Mouse (Mus musculus) ovary, adult 18-20 months (tissue): ENCODE results near the gene Pskh1.
A peak's percentile ranks its signal among the peaks of the same experiment; 100 is the strongest.

Source experiments
- DNase-seq: peaks from one replicate; pipeline ENCODE4 v3.0.0; 2022; ENCODE audit warnings: low spot score, mixed read lengths

Gene Pskh1

DNA sequence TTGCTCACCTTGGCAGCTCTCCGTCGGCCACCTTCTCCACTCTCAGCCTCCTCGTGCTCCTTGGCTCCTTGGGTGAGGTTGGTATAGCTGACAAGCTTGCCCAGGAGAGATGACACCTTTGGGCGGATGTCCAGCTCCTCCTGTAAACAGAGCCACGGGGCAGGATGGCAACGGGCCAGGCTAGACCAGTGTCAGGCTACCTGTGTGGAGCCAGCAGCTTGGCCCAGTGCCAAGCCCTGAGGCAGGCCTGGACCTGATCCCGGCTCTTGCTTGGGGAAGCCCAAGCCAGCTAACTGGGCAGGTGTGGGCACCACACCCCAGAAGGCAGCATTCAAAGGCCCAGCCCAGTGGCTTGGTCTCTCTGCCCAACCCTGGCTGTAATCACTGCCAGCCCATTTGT lies 59.1 kb downstream of the Pskh1 start:
- peak; percentile 36 for DNase-seq

DNA sequence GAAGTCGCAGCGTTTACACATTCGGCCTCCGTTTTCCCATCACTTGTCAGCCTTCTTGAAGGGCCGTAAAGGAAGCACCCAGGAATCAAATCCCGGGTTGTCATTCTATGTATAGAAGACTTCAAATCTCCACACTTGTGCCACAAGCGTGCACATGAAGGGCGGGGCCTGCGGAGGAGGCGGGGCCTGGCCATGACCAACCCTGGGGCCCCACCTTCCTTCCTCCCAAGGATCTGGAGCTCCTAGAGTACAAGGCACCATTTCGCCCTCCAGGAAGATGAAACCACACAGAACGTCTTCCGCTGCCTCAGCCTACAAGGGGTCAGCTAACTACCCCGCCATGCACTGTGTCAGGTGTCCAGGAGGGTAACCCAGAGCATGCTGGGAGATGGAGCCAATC lies 60.9 kb downstream of the Pskh1 start:
- DNase-seq: no peak

- no peak for DNase-seq
These were observed 61.3 kb downstream of the Pskh1 start for GRCm38 (mm10) chr8:105961536-105961935.

DNA sequence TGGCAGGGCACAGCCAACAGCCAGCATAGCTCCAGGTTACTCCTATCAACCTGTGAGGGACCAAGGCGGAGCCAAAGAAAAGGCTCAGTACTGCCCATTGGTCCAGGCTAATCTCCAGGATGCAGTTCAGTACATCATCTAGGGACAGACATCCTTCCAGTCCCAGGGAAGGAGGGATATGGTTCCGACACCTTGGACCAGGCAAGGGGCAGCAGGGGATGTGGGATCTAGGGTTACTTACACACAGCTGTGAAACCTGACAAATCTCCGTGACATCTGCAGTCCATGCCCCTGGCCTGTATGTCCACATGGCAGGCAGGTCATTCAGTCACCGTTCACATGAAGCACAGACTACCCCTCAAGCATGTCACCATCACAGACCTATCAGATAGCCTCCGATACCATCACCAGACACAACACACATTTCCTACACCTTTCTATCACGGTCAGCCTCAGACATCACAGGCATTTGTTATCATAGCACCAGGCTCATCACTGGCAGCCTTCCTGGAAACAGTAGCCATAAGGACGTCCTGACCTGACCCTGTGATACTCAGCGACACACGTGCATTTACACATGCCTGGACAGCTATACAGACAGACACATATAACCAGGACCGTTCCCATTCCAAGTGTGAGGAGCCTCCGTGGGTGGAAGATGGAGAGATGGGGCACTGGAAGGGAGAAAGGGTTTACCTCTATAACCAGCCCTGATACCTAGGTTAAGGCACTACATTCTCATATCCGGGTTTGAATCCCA lies 64.4 kb downstream of the Pskh1 start:
- no peak for DNase-seq

DNA sequence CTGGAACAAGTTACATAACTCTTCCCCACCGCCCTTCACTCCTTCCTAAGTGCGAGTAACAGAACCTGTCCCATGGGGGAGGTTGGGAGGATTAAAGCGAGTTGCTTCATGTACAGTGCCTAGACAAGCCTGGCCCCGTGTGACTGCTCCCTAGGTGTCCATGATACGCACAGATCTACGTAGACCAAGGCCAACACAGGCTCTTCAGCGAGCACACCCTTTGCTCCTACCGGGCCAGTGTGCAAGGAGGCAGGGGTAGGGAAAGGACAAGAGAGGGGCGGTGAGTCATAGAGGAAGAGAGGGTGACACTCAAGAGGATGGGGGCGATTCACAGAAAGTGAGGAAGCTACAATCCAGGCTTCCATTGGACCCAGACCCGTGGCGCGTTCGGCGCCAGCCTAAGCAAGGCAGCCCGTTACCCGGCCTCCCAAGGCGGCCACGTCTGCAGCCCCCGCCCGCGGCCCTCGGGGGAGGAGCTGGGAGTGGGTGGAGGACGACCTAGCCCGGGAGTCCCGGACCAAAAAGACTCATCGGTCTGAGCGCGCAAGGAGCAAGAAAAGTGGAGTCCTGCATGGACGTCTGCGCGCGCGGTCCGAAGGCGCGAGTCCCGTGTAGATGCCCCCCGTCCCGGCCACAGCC lies 65.1 kb downstream of the Pskh1 start:
- peak; percentile 44 for DNase-seq

DNA sequence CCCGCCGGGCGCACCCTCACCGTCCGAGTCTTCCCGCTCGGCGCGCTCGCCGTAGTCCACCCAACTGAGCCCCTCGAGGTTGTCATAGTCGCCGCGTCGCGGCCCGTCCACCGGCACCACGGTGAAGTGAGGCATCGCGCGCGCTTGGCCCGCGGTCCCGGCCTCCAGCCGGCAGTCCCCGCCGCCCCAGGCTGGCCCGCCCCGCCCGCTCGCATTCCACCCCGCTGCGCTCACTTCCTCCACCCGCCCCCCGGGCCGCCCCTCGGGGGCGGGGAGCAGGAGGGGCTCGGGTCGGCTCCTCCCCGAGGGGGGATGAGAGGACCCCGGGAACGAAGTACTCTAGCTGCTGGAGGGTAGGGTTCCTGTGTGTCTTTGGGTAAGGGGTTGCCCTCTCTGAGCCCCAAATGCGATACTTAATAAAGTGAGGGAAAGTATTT lies 65.7 kb downstream of the Pskh1 start, which contains the start of gene Slc12a4:
Gene Slc12a4 (minus strand): TSS at position 193 of the 437 bp plus-strand sequence.
- peak; percentile 73 for DNase-seq

DNA sequence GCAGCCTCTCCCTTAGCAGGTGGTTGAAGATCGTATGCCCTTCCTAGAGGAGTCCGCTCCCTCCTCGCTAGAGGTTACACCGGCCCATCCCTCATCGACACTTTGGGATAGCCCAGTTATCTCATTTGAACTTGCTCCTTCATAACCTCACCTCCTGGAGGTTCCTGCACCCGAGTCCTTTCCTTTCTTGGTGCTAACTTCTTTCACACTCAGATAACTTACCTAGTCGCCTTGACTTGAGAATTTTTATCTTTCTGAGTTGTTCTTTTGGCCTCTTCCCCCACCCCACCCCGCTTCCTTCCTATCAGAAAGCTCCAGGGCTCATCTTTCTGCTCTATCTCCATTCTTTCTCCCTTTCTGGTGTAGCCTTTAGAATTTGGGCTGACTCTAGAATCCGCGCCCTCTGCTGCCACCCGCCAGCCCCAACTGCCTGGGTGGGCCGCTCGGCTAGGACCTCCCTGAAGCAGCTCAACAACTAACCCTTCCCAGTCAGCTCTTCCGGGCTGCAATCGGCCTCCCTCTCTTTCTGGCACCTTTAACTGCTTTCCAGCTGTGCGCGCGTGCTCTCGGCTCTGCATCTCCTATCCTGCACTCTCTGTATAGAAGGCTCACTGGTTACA lies 66.6 kb downstream of the Pskh1 start:
- no peak for DNase-seq

GRCm38 (mm10) chr8:105969367-105969766 lies 69.1 kb downstream of the Pskh1 start:
- DNase-seq: no peak

DNA sequence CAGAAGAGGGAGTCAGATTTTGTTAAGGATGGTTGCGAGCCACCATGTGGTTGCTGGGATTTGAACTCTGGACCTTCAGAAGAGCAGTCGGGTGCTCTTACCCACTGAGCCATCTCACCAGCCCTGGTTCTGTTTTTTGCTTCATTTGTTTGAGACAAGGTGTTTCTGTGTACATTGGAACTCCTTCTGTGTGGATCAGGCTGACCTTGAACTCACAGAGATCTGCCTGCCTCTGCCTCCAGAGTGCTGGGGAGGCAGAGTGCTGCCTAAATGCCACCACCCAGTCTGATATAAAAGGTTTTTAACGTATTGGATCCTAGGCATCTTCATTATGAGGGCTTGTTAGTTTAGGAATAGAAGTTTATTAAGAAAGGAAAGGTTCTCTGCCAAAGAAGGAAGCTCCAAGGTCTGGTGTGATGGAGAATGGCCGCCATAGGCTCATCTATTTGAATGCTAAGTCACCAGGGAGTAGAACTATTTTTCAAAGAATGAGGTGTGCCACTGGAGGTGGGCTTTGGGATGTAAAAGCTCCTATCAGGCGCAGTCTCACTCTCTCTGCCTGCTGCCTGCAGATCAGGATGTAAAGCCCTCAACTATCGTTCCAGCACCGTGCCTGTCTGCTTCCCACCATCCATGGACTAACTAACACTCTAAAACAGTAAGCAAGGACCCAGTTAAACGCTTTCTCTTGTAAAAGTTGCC lies 70.9 kb downstream of the Pskh1 start:
- no peak for DNase-seq

- DNase-seq: no peak
These were observed 75.1 kb downstream of the Pskh1 start for GRCm38 (mm10) chr8:105975363-105975762.

- no peak for DNase-seq
These were observed 79.1 kb downstream of the Pskh1 start, which contains the start of gene Dpep3 for GRCm38 (mm10) chr8:105979325-105979724. Dpep3 (minus strand) TSS chr8:105979429.

DNA sequence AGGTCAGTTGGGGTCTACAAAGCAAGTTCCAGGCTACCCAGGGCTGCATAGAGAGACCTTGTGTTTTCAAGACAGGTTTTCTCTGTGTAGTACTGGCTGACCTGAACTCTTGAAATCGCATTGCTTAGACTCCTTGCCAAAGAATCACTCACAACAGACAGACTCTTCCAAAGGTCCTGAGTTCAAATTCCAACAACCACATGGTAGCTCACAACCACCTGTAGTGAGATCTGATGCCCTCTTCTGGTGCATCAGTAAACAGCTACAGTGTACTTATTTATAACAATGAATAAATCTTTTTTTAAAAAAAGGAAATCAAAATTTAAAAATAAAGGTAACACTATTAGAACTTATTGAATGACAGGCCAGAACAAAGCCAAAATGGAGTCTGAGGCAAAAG lies 80.9 kb downstream of the Pskh1 start:
- DNase-seq: no peak
